Mouse (Mus musculus) heart, adult 2 months (tissue): ENCODE measurements around the gene Phf14.

Source experiments
- CTCF ChIP-seq: fragments of 200-600 bp; IDR thresholded peaks from 2 replicates; pipeline ENCODE4 v1.8.1; 2022; ENCODE audit warnings: antibody characterized with exemption, mild to moderate bottlenecking, moderate library complexity
- EP300 ChIP-seq: fragments of 200-500 bp; IDR thresholded peaks from 2 replicates; pipeline ENCODE4 v1.6.1; 2011; ENCODE audit warnings: low read depth, low read length, control low read depth; ENCODE audit not compliant: insufficient read depth
- POLR2A ChIP-seq: fragments of 200-500 bp; IDR thresholded peaks from 2 replicates; pipeline ENCODE4 v1.6.1; 2011; ENCODE audit warnings: mild to moderate bottlenecking, low read depth, low read length, control low read depth; ENCODE audit not compliant: insufficient read depth

DNA sequence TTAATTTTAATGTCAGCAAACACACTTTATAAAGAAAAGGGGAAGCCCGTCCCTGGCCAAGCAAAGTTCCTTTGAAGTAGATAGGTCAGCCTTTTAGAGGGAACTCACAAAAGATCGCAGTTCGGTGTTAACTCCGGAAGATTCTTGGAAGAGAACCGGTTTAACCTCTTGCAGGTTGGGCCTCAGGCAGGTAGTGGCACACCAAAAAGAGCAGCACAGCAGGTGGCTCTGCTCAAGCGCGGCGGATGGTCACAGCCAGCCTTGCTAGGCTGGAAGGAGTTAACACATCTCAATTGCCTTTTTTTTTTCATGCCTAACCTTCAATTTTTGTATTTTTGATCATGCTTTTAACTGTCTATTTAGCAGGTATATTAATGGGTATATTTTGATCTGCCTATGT lies 200.2 kb downstream of the Phf14 start:
- TF ChIP-seq EP300 (no peak), POLR2A (no peak), CTCF (no peak)
